Mouse (Mus musculus): ENCODE measurements at regions not wholly inside any gene's neighbourhood (a gene's known extent, or its start where the extent isn't known, plus 50 kb on each side); places are given as distances from the start of the nearest gene placed in this dataset.

GRCm38 (mm10) chr5:45269391-45269790 is 180.6 kb downstream of the Qdpr start:
- H3K4me2 ChIP-seq (replicated peaks; ENCODE audit: low read depth) = no peak overlapping the region
- no peaks in the 10 kb centered on the region for H3K4me1 ChIP-seq (replicated peaks; ENCODE audit: control insufficient read depth, insufficient read depth)
- no peak overlapping the region for H3K4me3 ChIP-seq (ENCODE audit: low read depth, low read length)
- H3K27ac ChIP-seq (replicated peaks) = no peak overlapping the region
- ATAC-seq (ENCODE audit: low FRiP score, low TSS enrichment) (no peak), DNase-seq (ENCODE audit: low spot score) (no peak)
- no peak for TF ChIP-seq CTCF (IDR thresholded peaks at IDR 0.05; ENCODE audit: low read depth)
- TF ChIP-seq EP300 (optimal IDR thresholded peaks at IDR 0.05) = no peak
- 77% methylated on average over 5 of the region's 5 CpGs for WGBS
- H3K9ac ChIP-seq (ENCODE audit: low read length) = no peak overlapping the region
- H3K36me3 ChIP-seq (ENCODE audit: control insufficient read depth, insufficient read depth, low read length) = no peaks in the 10 kb centered on the region
- no peaks in the 10 kb centered on the region for H3K9me3 ChIP-seq (ENCODE audit: control insufficient read depth, low read length)
- H3K27me3 ChIP-seq (ENCODE audit: control insufficient read depth, insufficient read depth, low read length) = no peaks in the 10 kb centered on the region

- DNase-seq (ENCODE audit: low spot score) = no peak
- no peak for ATAC-seq (ENCODE audit: low FRiP score, low TSS enrichment)
- Histone ChIP-seq H3K4me1 (replicated peaks; ENCODE audit: control insufficient read depth, insufficient read depth) (no peaks in the 10 kb centered on the region), H3K4me3 (ENCODE audit: low read depth, low read length) (no peak overlapping the region), H3K27me3 (ENCODE audit: control insufficient read depth, insufficient read depth, low read length) (no peaks in the 10 kb centered on the region), H3K27ac (replicated peaks) (no peak overlapping the region), H3K9me3 (ENCODE audit: control insufficient read depth, low read length) (no peaks in the 10 kb centered on the region), H3K9ac (ENCODE audit: low read length) (no peak overlapping the region), H3K4me2 (replicated peaks; ENCODE audit: low read depth) (no peak overlapping the region), H3K36me3 (ENCODE audit: control insufficient read depth, insufficient read depth, low read length) (no peaks in the 10 kb centered on the region)
- TF ChIP-seq EP300 (optimal IDR thresholded peaks at IDR 0.05) (no peak), CTCF (IDR thresholded peaks at IDR 0.05; ENCODE audit: low read depth) (no peak)
- WGBS = 47% methylated on average over 5 of the region's 5 CpGs
Observed at GRCm38 (mm10) chr5:45266914-45267313, 183.1 kb downstream of the Qdpr start.

GRCm38 (mm10) chr5:45258486-45258885 is 191.6 kb downstream of the Qdpr start:
- WGBS = 89% methylated on average over 1 of the region's 1 CpGs
- no peaks in the 10 kb centered on the region for H3K9me3 ChIP-seq (ENCODE audit: control insufficient read depth, low read length)
- no peaks in the 10 kb centered on the region for H3K27me3 ChIP-seq (ENCODE audit: control insufficient read depth, insufficient read depth, low read length)
- ATAC-seq (ENCODE audit: low FRiP score, low TSS enrichment) (no peak), DNase-seq (ENCODE audit: low spot score) (no peak)
- no peak overlapping the region for H3K4me3 ChIP-seq (ENCODE audit: low read depth, low read length)
- H3K4me1 ChIP-seq (replicated peaks; ENCODE audit: control insufficient read depth, insufficient read depth) = no peaks in the 10 kb centered on the region
- H3K9ac ChIP-seq (ENCODE audit: low read length) = no peak overlapping the region
- no peak overlapping the region for H3K4me2 ChIP-seq (replicated peaks; ENCODE audit: low read depth)
- no peak for TF ChIP-seq CTCF (IDR thresholded peaks at IDR 0.05; ENCODE audit: low read depth)
- TF ChIP-seq EP300 (optimal IDR thresholded peaks at IDR 0.05) = no peak
- no peak overlapping the region for H3K27ac ChIP-seq (replicated peaks)
- H3K36me3 ChIP-seq (ENCODE audit: control insufficient read depth, insufficient read depth, low read length) = no peaks in the 10 kb centered on the region

GRCm38 (mm10) chr5:45256256-45256999 is 193.6 kb downstream of the Qdpr start:
- H3K36me3 ChIP-seq (ENCODE audit: control insufficient read depth, insufficient read depth, low read length) = no peaks in the 10 kb centered on the region
- no peaks in the 10 kb centered on the region for H3K4me1 ChIP-seq (replicated peaks; ENCODE audit: control insufficient read depth, insufficient read depth)

GRCm38 (mm10) chr5:45231856-45232255 is 218.2 kb downstream of the Qdpr start:
- 76% methylated on average over 4 of the region's 4 CpGs for WGBS

More at GRCm38 (mm10) chr5:45256256-45256999, 193.6 kb downstream of the Qdpr start:
- Histone ChIP-seq H3K27me3 (ENCODE audit: control insufficient read depth, insufficient read depth, low read length) (no peaks in the 10 kb centered on the region), H3K9me3 (ENCODE audit: control insufficient read depth, low read length) (no peaks in the 10 kb centered on the region), H3K4me2 (replicated peaks; ENCODE audit: low read depth) (no peak overlapping the region), H3K27ac (replicated peaks) (no peak overlapping the region), H3K9ac (ENCODE audit: low read length) (no peak overlapping the region), H3K4me3 (ENCODE audit: low read depth, low read length) (no peak overlapping the region)
- TF ChIP-seq EP300 (optimal IDR thresholded peaks at IDR 0.05) (no peak), CTCF (IDR thresholded peaks at IDR 0.05; ENCODE audit: low read depth) (no peak)
- DNase-seq (ENCODE audit: low spot score) (no peak), ATAC-seq (ENCODE audit: low FRiP score, low TSS enrichment) (no peak)
- WGBS = 40% methylated on average over 9 of the region's 9 CpGs

GRCm38 (mm10) chr5:45230097-45230496 is 219.9 kb downstream of the Qdpr start:
- H3K4me3 ChIP-seq (ENCODE audit: low read depth, low read length) = no peak overlapping the region
- DNase-seq (ENCODE audit: low spot score) (no peak), ATAC-seq (ENCODE audit: low FRiP score, low TSS enrichment) (no peak)
- 47% methylated on average over 1 of the region's 1 CpGs for WGBS
- no peak overlapping the region for H3K9ac ChIP-seq (ENCODE audit: low read length)
- H3K9me3 ChIP-seq (ENCODE audit: control insufficient read depth, low read length) = no peaks in the 10 kb centered on the region
- no peak overlapping the region for H3K4me2 ChIP-seq (replicated peaks; ENCODE audit: low read depth)
- H3K27me3 ChIP-seq (ENCODE audit: control insufficient read depth, insufficient read depth, low read length) = no peaks in the 10 kb centered on the region
- TF ChIP-seq CTCF (IDR thresholded peaks at IDR 0.05; ENCODE audit: low read depth) = no peak
- TF ChIP-seq EP300 (optimal IDR thresholded peaks at IDR 0.05) = no peak
- H3K36me3 ChIP-seq (ENCODE audit: control insufficient read depth, insufficient read depth, low read length) = no peaks in the 10 kb centered on the region
- H3K27ac ChIP-seq (replicated peaks) = no peak overlapping the region
- no peaks in the 10 kb centered on the region for H3K4me1 ChIP-seq (replicated peaks; ENCODE audit: control insufficient read depth, insufficient read depth)

More at GRCm38 (mm10) chr5:45231856-45232255, 218.2 kb downstream of the Qdpr start:
- ATAC-seq (ENCODE audit: low FRiP score, low TSS enrichment) (no peak), DNase-seq (ENCODE audit: low spot score) (no peak)
- Histone ChIP-seq H3K27me3 (ENCODE audit: control insufficient read depth, insufficient read depth, low read length) (no peaks in the 10 kb centered on the region), H3K9me3 (ENCODE audit: control insufficient read depth, low read length) (no peaks in the 10 kb centered on the region), H3K27ac (replicated peaks) (no peak overlapping the region), H3K4me2 (replicated peaks; ENCODE audit: low read depth) (no peak overlapping the region), H3K36me3 (ENCODE audit: control insufficient read depth, insufficient read depth, low read length) (no peaks in the 10 kb centered on the region), H3K4me3 (ENCODE audit: low read depth, low read length) (no peak overlapping the region), H3K9ac (ENCODE audit: low read length) (no peak overlapping the region), H3K4me1 (replicated peaks; ENCODE audit: control insufficient read depth, insufficient read depth) (no peaks in the 10 kb centered on the region)
- TF ChIP-seq EP300 (optimal IDR thresholded peaks at IDR 0.05) (no peak), CTCF (IDR thresholded peaks at IDR 0.05; ENCODE audit: low read depth) (no peak)

All from stomach, postnatal 0 days (tissue).